Mouse (Mus musculus): ENCODE data around the gene Fxyd7.

- no peak for TF ChIP-seq CTCF (IDR thresholded peaks at IDR 0.05; ENCODE audit: insufficient read depth, low read depth, low read length)
- TF ChIP-seq POLR2A (IDR thresholded peaks at IDR 0.05; ENCODE audit: insufficient read depth, low read depth, low read length) = no peak
These were observed 42.4 kb downstream of the Fxyd7 start for GRCm38 (mm10) chr7:31008889-31009288.
